ENCODE assay signal across 8 mouse cellular contexts in genomic region chr15:86057413-86057812, GRCm38 (mm10). TPM values are rescaled to one million over a fixed set of nuclear protein-coding genes. Genes with fewer than 3 reads are reported as not detected.
A peak's percentile ranks its signal among the peaks of the same experiment; 100 is the strongest.
DNase-seq lines count a peak whose midpoint lies in the region; ATAC-seq and TF ChIP-seq lines count a peak whose summit lies in the region.

TSS of gene Gramd4 (plus strand) at chr15:86057695.

- peak within 1 kb of the TSS; percentile 53; the same call in 1 of the 2 replicates for H3K27ac ChIP-seq in heart, embryonic 12.5 days (ENCODE audit: poor library complexity, severe bottlenecking)
- H3K27ac ChIP-seq in midbrain, embryonic 11.5 days (ENCODE audit: low read depth, low read length) = no peak within 1 kb of the TSS

- peak within 1 kb of the TSS; percentile 97 for H3K4me3 ChIP-seq in G1E (ENCODE audit: low read depth, low read length)
- peak within 1 kb of the TSS; percentile 90 for H3K4me3 ChIP-seq in heart, embryonic 12.5 days
- peak within 1 kb of the TSS; percentile 77 for H3K4me3 ChIP-seq in midbrain, embryonic 11.5 days (ENCODE audit: low read depth, low read length)

- H3K27me3 ChIP-seq in G1E (ENCODE audit: insufficient read depth, low read length) = no peaks in the 10 kb centered on the region
- H3K27me3 ChIP-seq in heart, embryonic 12.5 days (replicated peaks) = no peaks in the 10 kb centered on the region; the same call in 1 of the 2 replicates
- H3K27me3 ChIP-seq in midbrain, embryonic 11.5 days (ENCODE audit: control insufficient read depth, insufficient read depth, low read length) = no peaks in the 10 kb centered on the region; the same call in 1 of the 2 replicates

- H3K9me3 ChIP-seq in G1E (replicated peaks) = peaks cover 8% of the 10 kb centered on the region
- no peaks in the 10 kb centered on the region for H3K9me3 ChIP-seq in heart, embryonic 12.5 days (replicated peaks)
- no peaks in the 10 kb centered on the region for H3K9me3 ChIP-seq in midbrain, embryonic 11.5 days (ENCODE audit: control insufficient read depth, low read length)

- WGBS in heart, embryonic 12.5 days = 20% methylated on average over 6 of the region's 6 CpGs
- 20% methylated on average over 6 of the region's 6 CpGs for WGBS in midbrain, embryonic 11.5 days

- H3K4me2 ChIP-seq in heart, embryonic 12.5 days = peak within 1 kb of the TSS; percentile 86
- peak within 1 kb of the TSS; percentile 87 for H3K4me2 ChIP-seq in midbrain, embryonic 11.5 days

- H3K4me1 ChIP-seq in G1E (ENCODE audit: insufficient read depth, low read depth, low read length) = peaks cover 91% of the 10 kb centered on the region
- peaks cover 45% of the 10 kb centered on the region for H3K4me1 ChIP-seq in heart, embryonic 12.5 days (replicated peaks)
- peaks cover 18% of the 10 kb centered on the region for H3K4me1 ChIP-seq in midbrain, embryonic 11.5 days (ENCODE audit: control insufficient read depth, insufficient read depth, low read length)

- no peak for TF ChIP-seq CTCF in G1E (IDR thresholded peaks at IDR 0.05; ENCODE audit: low read depth, low read length)

- DNase-seq in cerebellum, postnatal 4 days (ENCODE audit: low spot score in 2 of 2) = no peak
- DNase-seq in G1E (ENCODE audit: low spot score) = no peak
- peak; percentile 86 to 87 for DNase-seq in cerebellum, postnatal 25 days
- DNase-seq in left cerebral cortex, adult 8-10 months (ENCODE audit: low spot score in 2 of 2) = no peak
- no peak for DNase-seq in midbrain, embryonic 11.5 days (ENCODE audit: low spot score, missing footprints)
- DNase-seq in natural killer cell, adult 2 months (ENCODE audit: low spot score in 2 of 2) = no peak

- ATAC-seq in cerebellum, adult (ENCODE audit: insufficient number of reproducible peaks, low FRiP score, low TSS enrichment) = peak; percentile 69
- ATAC-seq in G1E (ENCODE audit: extremely low read depth, insufficient number of reproducible peaks, low FRiP score, poor library complexity, severe bottlenecking) = no peak
- ATAC-seq in heart, embryonic 12.5 days (ENCODE audit: insufficient number of reproducible peaks, low FRiP score) = no peak
- ATAC-seq in midbrain, embryonic 11.5 days (ENCODE audit: low FRiP score) = peak; percentile 13; the same call in 1 of the 2 replicates

- H3K36me3 ChIP-seq in G1E (replicated peaks) = peaks cover 24% of the 10 kb centered on the region
- H3K36me3 ChIP-seq in heart, embryonic 12.5 days = no peaks in the 10 kb centered on the region
- H3K36me3 ChIP-seq in midbrain, embryonic 11.5 days (ENCODE audit: control insufficient read depth, insufficient read depth, low read length) = no peaks in the 10 kb centered on the region

- H3K9ac ChIP-seq in heart, embryonic 12.5 days = peak within 1 kb of the TSS; percentile 98
- H3K9ac ChIP-seq in midbrain, embryonic 11.5 days (ENCODE audit: low read length) = peak within 1 kb of the TSS; percentile 95

RNA-seq across cellular contexts. Expression of gene Gramd4, which starts in this region (rescaled TPM):
- total RNA-seq in G1E (2014; fragmentation: Nextera tagmentation) (23.2 and 23.6 TPM in 2 replicates), G1E (2017) (55.4 and 56.8 TPM in 2 replicates)
- polyA plus RNA-seq in G1E (2012) = 33.4 and 35.2 TPM in 2 replicates
- 14.3 and 14.8 TPM in 2 replicates for polyA plus RNA-seq in heart, embryonic 12.5 days (2016; fragmentation: Nextera tagmentation; extraction: Ambion mirVana)
- 10 to 100 TPM; 31.1 to 39.9 (median 34.5) TPM for total RNA-seq in left cerebral cortex, adult 8-10 months (2022)
- polyA plus RNA-seq in midbrain, embryonic 11.5 days (2014; fragmentation: Nextera tagmentation; extraction: Ambion mirVana) = 7.8 and 8.9 TPM in 2 replicates

Comparison
In these comparisons a context has a peak if more than half of its experiments do, and no peak if none do; other contexts are left out.
1. DNase-seq: peak in cerebellum, postnatal 25 days (2 of 2); none in cerebellum, postnatal 4 days (0 of 2), G1E (single experiment), left cerebral cortex, adult 8-10 months (0 of 2), midbrain, embryonic 11.5 days (single experiment) and natural killer cell, adult 2 months (0 of 2).
2. ATAC-seq: peak in cerebellum, adult (single experiment) and midbrain, embryonic 11.5 days (single experiment); none in G1E (single experiment) and heart, embryonic 12.5 days (single experiment).
3. Peak in every context shown above with its lines, with median percentiles within 50 percentile points of each other: H3K4me3 ChIP-seq.